Mouse (Mus musculus) bone marrow macrophage, adult 2 months (primary cell): ENCODE data around the gene Slc15a4.

Source experiments
- CTCF ChIP-seq: IDR thresholded peaks from 2 replicates; pipeline ENCODE4 v1.5.1; 2012; ENCODE audit warnings: low read depth, mild to moderate bottlenecking, low read length, moderate library complexity
- POLR2A ChIP-seq: IDR thresholded peaks from 2 replicates; pipeline ENCODE4 v1.6.1; 2012; ENCODE audit warnings: mild to moderate bottlenecking, low read depth, low read length, borderline replicate concordance

- no peak for TF ChIP-seq POLR2A
- TF ChIP-seq CTCF: no peak
These were observed 12.3 kb downstream of the Slc15a4 start for GRCm38 (mm10) chr5:127620371-127620770.
